22 mouse cellular contexts compared by ENCODE assay signal in genomic region chr2:126086187-126086586, GRCm38 (mm10). TPM values are rescaled to one million over a fixed set of nuclear protein-coding genes. Genes with fewer than 3 reads are reported as not detected.
"Had no signal": no experiment of that assay in that cellular context is flagged by ENCODE, and none has a peak within 500 bp of the region (broad histone marks: within the 10 kb centered on the region; RNA-seq: fewer than 3 reads in every experiment).

No protein-coding gene starts in this region.

- H3K9ac ChIP-seq: limb, embryonic 12.5 days; limb, embryonic 15.5 days; liver, embryonic 14.5 days; liver, postnatal 0 days; lung, embryonic 14.5 days; midbrain, embryonic 13.5 days; neural tube, embryonic 13.5 days had no signal

- H3K4me1 ChIP-seq: limb, embryonic 12.5 days; limb, embryonic 15.5 days; megakaryocyte, embryonic 14.5 days; midbrain, embryonic 10.5 days; midbrain, embryonic 13.5 days; neural tube, embryonic 13.5 days had no signal

- H3K9me3 ChIP-seq: limb, embryonic 12.5 days; limb, embryonic 15.5 days; megakaryocyte, embryonic 14.5 days; midbrain, embryonic 10.5 days; midbrain, embryonic 13.5 days; neural tube, embryonic 13.5 days had no signal

- H3K4me3 ChIP-seq: limb, embryonic 12.5 days; limb, embryonic 15.5 days; megakaryocyte, embryonic 14.5 days; midbrain, embryonic 10.5 days; midbrain, embryonic 13.5 days; myocyte; neural tube, embryonic 13.5 days had no signal

- H3K27ac ChIP-seq: limb, embryonic 12.5 days; limb, embryonic 15.5 days; liver, embryonic 14.5 days; midbrain, embryonic 10.5 days; midbrain, embryonic 13.5 days; neural tube, embryonic 13.5 days had no signal

- DNase-seq: kidney, postnatal 10 days; kidney, postnatal 36 days; left cerebral cortex, postnatal 4 days; liver, postnatal 0 days; lung, embryonic 14.5 days; lung, postnatal 36 days; retina, postnatal 1 day; thymus, adult 18-20 months; thymus, postnatal 36 days had no signal

- ATAC-seq: liver, postnatal 0 days; lung, postnatal 0 days; midbrain, embryonic 13.5 days; midbrain, embryonic 16.5 days had no signal

- H3K27me3 ChIP-seq: limb, embryonic 12.5 days; limb, embryonic 15.5 days; midbrain, embryonic 13.5 days; neural tube, embryonic 13.5 days had no signal

- H3K4me2 ChIP-seq: limb, embryonic 12.5 days; limb, embryonic 15.5 days; liver, embryonic 11.5 days; lung, embryonic 14.5 days; midbrain, embryonic 13.5 days; neural tube, embryonic 13.5 days had no signal

- H3K36me3 ChIP-seq: limb, embryonic 12.5 days; limb, embryonic 15.5 days; midbrain, embryonic 10.5 days; midbrain, embryonic 13.5 days; neural tube, embryonic 13.5 days had no signal

RNA-seq across cellular contexts. Expression of gene Fgf7, which starts 51.7 kb away (rescaled TPM):
- total RNA-seq: monocyte, adult 5-6 weeks; neutrophil, adult 5-6 weeks had no signal
- polyA plus RNA-seq: liver, postnatal 0 days had no signal
